Mouse (Mus musculus) ES-E14 (cell line): ENCODE data around the gene Muc5b. TPM values are rescaled to one million over a fixed set of nuclear protein-coding genes. Genes with fewer than 3 reads are reported as not detected.

Source experiments
- DNase-seq: peaks from one replicate; pipeline ENCODE4 v3.0.0-alpha.2; 2013; ENCODE audit warnings: low read depth, low spot score
- H3K27ac ChIP-seq: 2 replicates; pipeline ENCODE4 v1.5.1; 2012; ENCODE audit warnings: low read depth, mild to moderate bottlenecking, low read length, moderate library complexity, mixed read lengths; ENCODE audit not compliant: poor library complexity, insufficient read depth, severe bottlenecking
- H3K36me3 ChIP-seq: 2 replicates; pipeline ENCODE4 v1.6.1; 2012; ENCODE audit warnings: mild to moderate bottlenecking, low read length, moderate library complexity, mixed read lengths; ENCODE audit not compliant: control insufficient read depth, poor library complexity, insufficient read depth, severe bottlenecking
- H3K4me1 ChIP-seq, 2 experiments: fragments of 150-350 bp in 1 of 2; sonication (generic) in 1 of 2; 2 replicates each; pipeline ENCODE4 v1.6.1; 2012; ENCODE audit warnings: low read length in 2 of 2, mild to moderate bottlenecking in 1 of 2, mixed read lengths in 1 of 2; ENCODE audit not compliant: control insufficient read depth in 2 of 2, insufficient read depth in 2 of 2, poor library complexity in 1 of 2
- H3K4me3 ChIP-seq, 2 experiments: fragments of 150-350 bp in 1 of 2; sonication (generic) in 1 of 2; 2 replicates each; pipeline ENCODE4 v1.5.1; 2012; ENCODE audit warnings: low read length in 2 of 2, low read depth in 1 of 2, mild to moderate bottlenecking in 1 of 2, mixed read lengths in 1 of 2; ENCODE audit not compliant: insufficient read depth in 1 of 2, poor library complexity in 1 of 2, severe bottlenecking in 1 of 2
- H3K9ac ChIP-seq: 2 replicates; pipeline ENCODE4 v1.6.1; 2012; ENCODE audit warnings: low read depth, mild to moderate bottlenecking, low read length, mixed read lengths; ENCODE audit not compliant: poor library complexity, insufficient read depth, severe bottlenecking
- H3K9me3 ChIP-seq: fragments of 150-350 bp; sonication (generic); 2 replicates; pipeline ENCODE4 v1.6.1; 2012; ENCODE audit warnings: low read depth, mild to moderate bottlenecking, low read length; ENCODE audit not compliant: control insufficient read depth, insufficient read depth
- CHD2 ChIP-seq: IDR thresholded peaks from 2 replicates; pipeline ENCODE4 v1.6.1; 2014; ENCODE audit warnings: mild to moderate bottlenecking, low read depth, low read length, inconsistent platforms
- HCFC1 ChIP-seq: IDR thresholded peaks from 2 replicates; pipeline ENCODE4 v1.6.1; 2012; ENCODE audit warnings: low read length, inconsistent platforms, borderline replicate concordance; ENCODE audit not compliant: insufficient read depth
- MAFK ChIP-seq: IDR thresholded peaks from 2 replicates; pipeline ENCODE4 v1.6.1; 2014; ENCODE audit warnings: mild to moderate bottlenecking, low read depth, low read length, inconsistent platforms; ENCODE audit not compliant: insufficient read depth
- ZC3H11A ChIP-seq: IDR thresholded peaks from 2 replicates; pipeline ENCODE4 v1.6.1; 2012; ENCODE audit warnings: low read depth, mild to moderate bottlenecking, inconsistent platforms, low read length, borderline replicate concordance
- ZNF384 ChIP-seq: IDR thresholded peaks from 2 replicates; pipeline ENCODE4 v1.6.1; 2012; ENCODE audit warnings: low read depth, low read length, inconsistent platforms
- in situ Hi-C, 2 experiments: fragments of 600-800 bp; cut with MboI; formaldehyde crosslinking; loops; one replicate each; pipeline ENCODE4 v1.15.1; 2025; ENCODE audit warnings: low sequenced_read_pairs in 2 of 2, inconsistent platforms in 1 of 2; ENCODE audit not compliant: unreplicated experiment in 2 of 2
- total RNA-seq: library from RNA; depleted of rRNA; stranded (reverse); fragments of 300-350 nt; gene quantifications from 2 replicates; pipeline ENCODE4 v1.2.3, GENCODE M21; 2012; rRNA removed

Gene Muc5b
- total RNA-seq, 1 experiment, result 0.04 TPM

DNA sequence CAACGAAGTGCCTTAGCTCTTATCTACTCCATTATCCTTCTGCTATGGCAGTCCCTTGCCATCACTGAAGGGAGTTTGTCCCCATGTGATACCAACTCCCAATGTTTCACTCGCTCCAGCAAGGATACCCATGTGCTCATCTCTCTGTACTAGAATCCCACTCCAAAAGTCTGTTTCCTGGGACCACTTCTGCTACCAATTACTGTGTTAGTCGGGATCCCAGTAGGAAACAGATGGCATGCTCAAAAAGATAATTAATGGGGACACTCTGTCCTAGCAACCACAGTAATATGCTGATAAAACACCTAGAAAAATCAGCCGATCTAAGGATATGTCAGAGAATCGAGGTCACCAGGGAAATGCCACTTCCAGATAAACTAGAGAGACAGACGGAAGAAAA is 69.7 kb downstream of the Muc5b start:
- in situ Hi-C loops, result no loop called here

DNA sequence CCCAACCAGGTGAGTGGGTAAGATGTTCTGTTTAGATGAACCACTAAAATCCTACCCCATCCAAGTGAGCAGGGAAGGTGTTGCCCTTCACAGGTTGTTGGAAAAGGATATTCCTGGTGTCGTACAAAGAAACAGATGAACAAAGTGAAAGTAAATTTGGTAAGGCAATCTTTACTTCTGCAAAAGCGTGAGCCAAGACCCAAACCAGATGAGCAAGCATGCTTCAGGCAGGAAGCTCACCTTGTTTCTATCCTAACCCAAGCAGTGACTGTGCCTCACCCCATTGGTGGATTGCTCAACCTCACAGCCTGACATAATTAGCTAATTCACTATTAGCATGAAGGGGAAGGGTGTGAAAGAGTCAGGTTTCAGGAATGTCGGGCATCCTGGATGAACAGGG is 72.4 kb downstream of the Muc5b start:
- Histone ChIP-seq H3K36me3 (no peaks in the 10 kb centered on the region), H3K9ac (no peak overlapping the region), H3K9me3 (no peaks in the 10 kb centered on the region), H3K4me1 (no peaks in the 10 kb centered on the region), H3K27ac (no peak overlapping the region), H3K4me3 (no peak overlapping the region)
- DNase-seq, result no peak
- in situ Hi-C loops, result no loop called here
- TF ChIP-seq CHD2 (no peak), MAFK (no peak), ZC3H11A (no peak), HCFC1 (no peak), ZNF384 (no peak)

More for the DNA sequence above, 69.7 kb downstream of the Muc5b start:
- H3K27ac ChIP-seq, result no peak overlapping the region
- H3K36me3 ChIP-seq, result no peaks in the 10 kb centered on the region
- no peaks in the 10 kb centered on the region for H3K4me1 ChIP-seq
- no peak for DNase-seq
- TF ChIP-seq CHD2 (no peak), ZNF384 (no peak), HCFC1 (no peak), ZC3H11A (no peak), MAFK (no peak)
- no peaks in the 10 kb centered on the region for H3K9me3 ChIP-seq
- H3K4me3 ChIP-seq, result no peak overlapping the region
- H3K9ac ChIP-seq, result no peak overlapping the region

DNA sequence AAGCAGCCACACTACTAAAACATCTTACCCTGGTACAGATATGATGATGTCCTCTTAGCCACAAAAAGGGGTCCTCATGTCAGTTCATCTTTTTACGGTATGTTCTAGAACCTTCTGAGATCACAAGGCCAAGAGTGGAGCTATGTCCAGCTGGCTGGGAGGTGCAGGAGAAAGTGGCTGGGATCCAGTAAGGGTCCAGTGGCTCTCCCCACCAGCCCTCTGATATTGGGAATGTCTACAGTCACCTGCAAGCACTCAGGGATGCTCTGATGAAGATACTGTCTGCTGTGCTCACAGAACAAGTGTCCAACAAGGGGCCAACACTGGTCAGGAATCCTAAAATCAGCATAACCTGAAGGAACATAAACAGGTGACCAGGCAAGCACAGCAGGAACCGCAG is 79.5 kb downstream of the Muc5b start, which contains the start of gene Tollip:
Tollip (minus strand) TSS at position 101 of the 400 bp plus-strand sequence.
- Histone ChIP-seq H3K4me3 (no peak within 1 kb of the TSS), H3K36me3 (no peaks in the 10 kb centered on the region), H3K9me3 (no peaks in the 10 kb centered on the region), H3K9ac (no peak within 1 kb of the TSS), H3K27ac (no peak within 1 kb of the TSS), H3K4me1 (no peaks in the 10 kb centered on the region)
- TF ChIP-seq MAFK (no peak), ZC3H11A (no peak), CHD2 (no peak), ZNF384 (no peak), HCFC1 (no peak)
- in situ Hi-C loops, result no loop called here
- no peak for DNase-seq

Other genes with a start within 250 kb of the Muc5b start
- 0.09 and 0.11 TPM in 2 replicates for gene Muc6, start 183.8 kb upstream of the Muc5b start, total RNA-seq
- 0.94 and 1.7 TPM in 2 replicates for gene Muc2, start 148.7 kb upstream of the Muc5b start, total RNA-seq
- gene Muc5ac, start 50.1 kb upstream of the Muc5b start, total RNA-seq, result under 0.01 TPM in 1 of 2 replicates, not detected in the other
- gene Tollip, start 79.4 kb downstream of the Muc5b start, total RNA-seq, result 20.9 and 28.3 TPM in 2 replicates
- 2.5 and 2.9 TPM in 2 replicates for gene Brsk2, start 110.7 kb downstream of the Muc5b start, total RNA-seq
- gene Mob2, start 222.0 kb downstream of the Muc5b start, total RNA-seq, result 30.7 and 31.8 TPM in 2 replicates